Mouse (Mus musculus) small intestine, adult 2 months (tissue): ENCODE measurements around the gene Sdc4.

Source experiments
- CTCF ChIP-seq: fragments of 200-500 bp; IDR thresholded peaks from 2 replicates; pipeline ENCODE4 v1.5.1; 2012; ENCODE audit warnings: low read depth, mild to moderate bottlenecking, control low read depth, inconsistent platforms, low read length, moderate library complexity, mixed read lengths; ENCODE audit not compliant: insufficient replicate concordance, insufficient read length; ENCODE audit errors: extremely low read depth
- POLR2A ChIP-seq: fragments of 200-500 bp; IDR thresholded peaks from 2 replicates; pipeline ENCODE4 v1.6.1; 2012; ENCODE audit warnings: low read depth, mild to moderate bottlenecking, control low read depth, inconsistent platforms, low read length, moderate library complexity

- TF ChIP-seq POLR2A (no peak), CTCF (no peak)
These were observed 2.4 kb upstream of the Sdc4 start for GRCm38 (mm10) chr2:164446086-164446469.
